Mouse (Mus musculus) lung, postnatal 14 days (tissue): ENCODE results near the gene Tox4.
A peak's percentile ranks its signal among the peaks of the same experiment; 100 is the strongest.

ENCODE experiments used
- DNase-seq: peaks from one replicate; pipeline ENCODE4 v3.0.0; 2021

Tox4 gene

GRCm38 (mm10) chr14:52313931-52314807, 35.2 kb downstream of the Tox4 start:
- DNase-seq: no peak

GRCm38 (mm10) chr14:52314808-52315150, 35.8 kb downstream of the Tox4 start:
- DNase-seq: no peak

GRCm38 (mm10) chr14:52315283-52315780, 36.4 kb downstream of the Tox4 start:
- no peak for DNase-seq

- DNase-seq: peak; percentile 72
These were observed 37.0 kb downstream of the Tox4 start for GRCm38 (mm10) chr14:52315792-52316440.

GRCm38 (mm10) chr14:52316441-52317225, 37.7 kb downstream of the Tox4 start:
- DNase-seq: no peak

- DNase-seq: no peak
These were observed 40.4 kb downstream of the Tox4 start for GRCm38 (mm10) chr14:52319361-52319760.

GRCm38 (mm10) chr14:52325890-52326289, 46.9 kb downstream of the Tox4 start:
- DNase-seq: no peak

GRCm38 (mm10) chr14:52327375-52327901, 48.5 kb downstream of the Tox4 start:
- DNase-seq: no peak

- DNase-seq: no peak
These were observed 49.2 kb downstream of the Tox4 start, which contains the start of gene Sall2 for GRCm38 (mm10) chr14:52327910-52328812. Gene Sall2, minus strand, starts transcription at chr14:52328762.

- no peak for DNase-seq
These were observed 52.3 kb downstream of the Tox4 start for GRCm38 (mm10) chr14:52331069-52331750.

GRCm38 (mm10) chr14:52332171-52332570, 53.2 kb downstream of the Tox4 start:
- no peak for DNase-seq

GRCm38 (mm10) chr14:52338751-52339511, 60.0 kb downstream of the Tox4 start:
- peak; percentile 76 for DNase-seq

- no peak for DNase-seq
These were observed 60.5 kb downstream of the Tox4 start for GRCm38 (mm10) chr14:52339512-52339852.
